Mouse (Mus musculus) kidney, embryonic 14.5 days (tissue): ENCODE measurements around the gene Ube2s. TPM values are rescaled to one million over a fixed set of nuclear protein-coding genes. Genes with fewer than 3 reads are reported as not detected.
"Not testable (repeated sequence)": the region's sequence is repeated elsewhere in the genome, so short reads cannot be mapped to it uniquely, and the experiment has no call there.

ENCODE experiments used
- ATAC-seq: fragments of 200-750 bp; cut with Nextera tagmentation; 2 replicates; pipeline ENCODE4 v1.8.0; 2017; ENCODE audit warnings: moderate number of reproducible peaks, mild to moderate bottlenecking, moderate TSS enrichment, moderate library complexity; ENCODE audit not compliant: low FRiP score, low TSS enrichment
- H3K27ac ChIP-seq: fragments of 300-500 bp; sonication (generic); 2 replicates; pipeline ENCODE4 v1.5.1; 2014; ENCODE audit warnings: low read depth, mild to moderate bottlenecking, low read length, moderate library complexity, mixed read lengths
- H3K27me3 ChIP-seq: fragments of 300-500 bp; sonication (generic); 2 replicates; pipeline ENCODE4 v1.6.1; 2014; ENCODE audit warnings: mild to moderate bottlenecking, low read length; ENCODE audit not compliant: control insufficient read depth, insufficient read depth
- H3K36me3 ChIP-seq: fragments of 300-500 bp; sonication (generic); 2 replicates; pipeline ENCODE4 v1.6.1; 2014; ENCODE audit warnings: low read length, mixed read lengths; ENCODE audit not compliant: control insufficient read depth, insufficient read depth
- H3K4me1 ChIP-seq: fragments of 300-500 bp; sonication (generic); 2 replicates; pipeline ENCODE4 v1.6.1; 2014; ENCODE audit warnings: low read length, mixed read lengths; ENCODE audit not compliant: control insufficient read depth, insufficient read depth
- H3K4me2 ChIP-seq: fragments of 300-500 bp; sonication (generic); replicated peaks from 2 replicates; pipeline ENCODE4 v1.6.1; 2014; ENCODE audit warnings: low read depth, mild to moderate bottlenecking, low read length
- H3K4me3 ChIP-seq: fragments of 300-500 bp; sonication (generic); 2 replicates; pipeline ENCODE4 v1.5.1; 2014; ENCODE audit warnings: mild to moderate bottlenecking, low read length
- H3K9ac ChIP-seq: fragments of 300-500 bp; sonication (generic); 2 replicates; pipeline ENCODE4 v1.6.1; 2014; ENCODE audit warnings: low read depth, mild to moderate bottlenecking, low read length, moderate library complexity
- H3K9me3 ChIP-seq: fragments of 300-500 bp; sonication (generic); 2 replicates; pipeline ENCODE4 v1.6.1; 2016; ENCODE audit warnings: low read length; ENCODE audit not compliant: control insufficient read depth
- WGBS: fragments of 180-500 bp; shearing (Covaris S2); extraction: QIAGEN DNeasy Blood & Tissue Kit; methylation state at CpG from one replicate; pipeline ENCODE4 v1.1.7; 2014; 5-methylcytosine and 5-hydroxymethylcytosine counted together
- polyA plus RNA-seq: library from polyadenylated mRNA; unstranded; fragments of >200 nt; fragmentation: Nextera tagmentation; extraction: Ambion mirVana; gene quantifications from 2 replicates; pipeline ENCODE4 v1.2.1, GENCODE M21; 2014

Ube2s gene
- polyA plus RNA-seq, 1 experiment from 2014 or later = 465 TPM

- ATAC-seq = no peak; the same call in 1 of the 2 replicates
- H3K4me2 ChIP-seq = no peak overlapping the region
- WGBS = 92% methylated on average over 7 of the region's 7 CpGs
Measured at GRCm38 (mm10) chr7:4806716-4807115, 5.7 kb downstream of the Ube2s start.

GRCm38 (mm10) chr7:4802247-4802646 lies 10.1 kb downstream of the Ube2s start:
- H3K4me3 ChIP-seq = no peak overlapping the region
- no peak for ATAC-seq

More at GRCm38 (mm10) chr7:4806716-4807115, 5.7 kb downstream of the Ube2s start:
- Histone ChIP-seq H3K27me3 (no peaks in the 10 kb centered on the region), H3K4me3 (no peak overlapping the region), H3K36me3 (peaks cover 52% of the 10 kb centered on the region), H3K9ac (no peak overlapping the region), H3K4me1 (peaks cover 14% of the 10 kb centered on the region), H3K9me3 (no peaks in the 10 kb centered on the region), H3K27ac (no peak overlapping the region)

GRCm38 (mm10) chr7:4795767-4796433 lies 16.5 kb downstream of the Ube2s start:
- no peak overlapping the region for H3K4me3 ChIP-seq
- H3K4me1 ChIP-seq = 0 out of 2 replicates have a peak, but pooled peaks cover 10% of the 10 kb centered on the region
- H3K9ac ChIP-seq = no peak overlapping the region
- WGBS = 70% methylated on average over 7 of the region's 7 CpGs
- peak; percentile 21; the same call in 1 of the 2 replicates for ATAC-seq
- H3K27me3 ChIP-seq = no peaks in the 10 kb centered on the region
- H3K36me3 ChIP-seq = peaks cover 37% of the 10 kb centered on the region
- H3K4me2 ChIP-seq = no peak overlapping the region
- no peaks in the 10 kb centered on the region for H3K9me3 ChIP-seq
- no peak overlapping the region for H3K27ac ChIP-seq

More at GRCm38 (mm10) chr7:4802247-4802646, 10.1 kb downstream of the Ube2s start:
- Histone ChIP-seq H3K27me3 (no peaks in the 10 kb centered on the region), H3K9me3 (no peaks in the 10 kb centered on the region), H3K9ac (no peak overlapping the region), H3K4me2 (no peak overlapping the region), H3K27ac (no peak overlapping the region), H3K36me3 (peaks cover 23% of the 10 kb centered on the region), H3K4me1 (no peaks in the 10 kb centered on the region)

GRCm38 (mm10) chr7:4794631-4795168 lies 17.7 kb downstream of the Ube2s start:
- no peak overlapping the region for H3K9ac ChIP-seq
- 0 out of 2 replicates have a peak, but pooled peaks cover 11% of the 10 kb centered on the region for H3K4me1 ChIP-seq
- WGBS = 79% methylated on average over 3 of the region's 3 CpGs
- peak overlapping the region; percentile 90; the same call in 1 of the 2 replicates for H3K4me2 ChIP-seq
- peaks cover 37% of the 10 kb centered on the region for H3K36me3 ChIP-seq
- ATAC-seq = no peak
- H3K4me3 ChIP-seq = 0 out of 2 replicates have a peak overlapping the region, but pooled peaks have one; percentile 1
- H3K27me3 ChIP-seq = no peaks in the 10 kb centered on the region
- H3K9me3 ChIP-seq = no peaks in the 10 kb centered on the region
- no peak overlapping the region for H3K27ac ChIP-seq

- Histone ChIP-seq H3K9me3 (no peaks in the 10 kb centered on the region), H3K4me3 (peak overlapping the region; percentile 93), H3K27ac (peak overlapping the region; percentile 94), H3K36me3 (peaks cover 37% of the 10 kb centered on the region), H3K4me1 (peaks cover 13% of the 10 kb centered on the region; the same call in 1 of the 2 replicates), H3K27me3 (no peaks in the 10 kb centered on the region), H3K4me2 (peak overlapping the region; percentile 90), H3K9ac (peak overlapping the region; percentile 97)
- no peak for ATAC-seq
- 38% methylated on average over 4 of the region's 4 CpGs for WGBS
Measured at GRCm38 (mm10) chr7:4793674-4794073, 18.7 kb downstream of the Ube2s start.

GRCm38 (mm10) chr7:4793248-4793647 lies 19.1 kb downstream of the Ube2s start:
- Histone ChIP-seq H3K4me1 (peaks cover 13% of the 10 kb centered on the region; the same call in 1 of the 2 replicates), H3K4me2 (peak overlapping the region; percentile 90), H3K36me3 (peaks cover 37% of the 10 kb centered on the region), H3K27ac (peak overlapping the region; percentile 94), H3K4me3 (peak overlapping the region; percentile 93), H3K9ac (peak overlapping the region; percentile 97)
- not testable (repeated sequence) for H3K9me3 ChIP-seq, ATAC-seq, H3K27me3 ChIP-seq
- 1% methylated on average over 31 of the region's 31 CpGs for WGBS

GRCm38 (mm10) chr7:4792278-4793212 lies 19.8 kb downstream of the Ube2s start, which contains the start of gene Rpl28:
TSS of gene Rpl28 (plus strand) at chr7:4792874.
- H3K27me3 ChIP-seq = no peaks in the 10 kb centered on the region
- H3K9me3 ChIP-seq = no peaks in the 10 kb centered on the region
- H3K27ac ChIP-seq = peak within 1 kb of the TSS; percentile 94
- H3K4me1 ChIP-seq = peaks cover 13% of the 10 kb centered on the region; the same call in 1 of the 2 replicates
- H3K9ac ChIP-seq = peak within 1 kb of the TSS; percentile 97
- ATAC-seq = peak; percentile 91
- peak within 1 kb of the TSS; percentile 93 for H3K4me3 ChIP-seq
- 2% methylated on average over 54 of the region's 54 CpGs for WGBS
- H3K36me3 ChIP-seq = peaks cover 37% of the 10 kb centered on the region
- H3K4me2 ChIP-seq = peak within 1 kb of the TSS; percentile 90

GRCm38 (mm10) chr7:4789436-4789935 lies 22.9 kb downstream of the Ube2s start, which contains the start of gene Tmem238:
TSS of gene Tmem238 (minus strand) at chr7:4789656.
- Histone ChIP-seq H3K4me3 (peak within 1 kb of the TSS; percentile 60), H3K27ac (peak within 1 kb of the TSS; percentile 88), H3K4me2 (peak within 1 kb of the TSS; percentile 92), H3K9me3 (no peaks in the 10 kb centered on the region), H3K4me1 (peaks cover 11% of the 10 kb centered on the region; the same call in 1 of the 2 replicates), H3K36me3 (peaks cover 10% of the 10 kb centered on the region), H3K27me3 (no peaks in the 10 kb centered on the region), H3K9ac (peak within 1 kb of the TSS; percentile 71)
- WGBS = 12% methylated on average over 22 of the region's 40 CpGs
- peak; percentile 7; the same call in 1 of the 2 replicates for ATAC-seq
